In the genomic region with DNA sequence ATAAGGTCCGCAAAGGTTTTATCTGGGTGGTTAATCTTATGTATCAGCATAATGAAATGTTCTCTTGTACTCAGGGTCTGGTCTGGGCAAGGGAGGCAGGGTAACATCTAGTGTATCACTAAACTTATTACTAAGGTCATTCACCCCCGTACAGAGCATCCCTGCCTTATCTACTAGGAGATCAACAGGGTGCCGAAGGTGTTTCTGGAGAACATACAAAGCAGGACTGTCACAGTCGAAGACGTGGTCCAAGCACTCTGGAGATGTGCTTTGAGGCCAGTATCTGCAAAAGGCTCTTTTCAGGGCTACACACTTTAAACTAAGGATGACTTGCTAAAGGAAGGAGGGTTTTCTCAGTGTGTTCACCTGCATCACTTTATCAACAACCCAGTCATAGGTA, we compare ENCODE assay signal across 20 mouse cellular contexts. TPM values are rescaled to one million over a fixed set of nuclear protein-coding genes. Genes with fewer than 3 reads are reported as not detected.
A peak's percentile ranks its signal among the peaks of the same experiment; 100 is the strongest.
DNase-seq lines count a peak whose midpoint lies in the region; ATAC-seq lines count a peak whose summit lies in the region.
"Had no signal": no experiment of that assay in that cellular context is flagged by ENCODE, and none has a peak within 500 bp of the region (broad histone marks: within the 10 kb centered on the region; RNA-seq: fewer than 3 reads in every experiment).

No protein-coding gene starts in this region.

- intact Hi-C loops in heart, postnatal 14 days (cut with DNase I): no loop called here

- peak overlapping the region; percentile 72 for H3K27ac ChIP-seq in midbrain, embryonic 10.5 days (replicated peaks)
- no peak overlapping the region for H3K27ac ChIP-seq in midbrain, embryonic 15.5 days
- 0 out of 2 replicates have a peak overlapping the region, but pooled peaks have one; percentile 42 for H3K27ac ChIP-seq in limb, embryonic 11.5 days (replicated peaks; ENCODE audit: low read depth, low read length)
- H3K27ac ChIP-seq: embryonic facial prominence, embryonic 15.5 days; gastrocnemius, adult 2 months; hindbrain, embryonic 14.5 days; intestine, embryonic 15.5 days; left cerebral cortex, adult 2 months; limb, embryonic 13.5 days had no signal

- peak; percentile 69 for DNase-seq in heart, adult 11 months
- DNase-seq in heart, postnatal 14 days: no peak
- no peak for DNase-seq in midbrain, embryonic 10.5 days (ENCODE audit: low spot score)
- peak; percentile 20 for DNase-seq in limb, embryonic 11.5 days (ENCODE audit: low spot score)
- DNase-seq in thymus, postnatal 10 days (ENCODE audit: low spot score in 2 of 2): no peak
- DNase-seq in cerebellum, adult 8-10 months: no peak
- DNase-seq: adrenal gland, postnatal 36 days; cerebellum, adult 9-10 months; gastrocnemius, adult 2 months; kidney, postnatal 10 days; retina, postnatal 1 day; right cerebral cortex, postnatal 4 days had no signal

- 80% methylated on average over 5 of the region's 5 CpGs for WGBS in midbrain, embryonic 10.5 days
- 85% methylated on average over 5 of the region's 5 CpGs for WGBS in midbrain, embryonic 15.5 days
- WGBS in limb, embryonic 11.5 days: 74% methylated on average over 5 of the region's 5 CpGs

- no peak for ATAC-seq in midbrain, embryonic 15.5 days (replicated peaks)
- ATAC-seq in limb, embryonic 11.5 days (ENCODE audit: insufficient number of reproducible peaks, low FRiP score, low TSS enrichment, low read depth): no peak
- ATAC-seq: intestine, embryonic 15.5 days had no signal

- H3K9me3 ChIP-seq in midbrain, embryonic 10.5 days (replicated peaks): no peaks in the 10 kb centered on the region
- no peaks in the 10 kb centered on the region for H3K9me3 ChIP-seq in midbrain, embryonic 15.5 days
- H3K9me3 ChIP-seq in limb, embryonic 11.5 days (ENCODE audit: control insufficient read depth, low read length): no peaks in the 10 kb centered on the region
- H3K9me3 ChIP-seq: embryonic facial prominence, embryonic 15.5 days; intestine, embryonic 15.5 days; limb, embryonic 13.5 days had no signal

- peaks cover 25% of the 10 kb centered on the region for H3K4me1 ChIP-seq in midbrain, embryonic 10.5 days
- peaks cover 13% of the 10 kb centered on the region for H3K4me1 ChIP-seq in midbrain, embryonic 15.5 days
- H3K4me1 ChIP-seq in limb, embryonic 11.5 days (ENCODE audit: control insufficient read depth, insufficient read depth, low read length): no peaks in the 10 kb centered on the region
- H3K4me1 ChIP-seq: intestine, embryonic 15.5 days had no signal

- peak overlapping the region; percentile 7; the same call in 1 of the 2 replicates for H3K4me3 ChIP-seq in midbrain, embryonic 10.5 days
- H3K4me3 ChIP-seq in midbrain, embryonic 15.5 days: no peak overlapping the region
- H3K4me3 ChIP-seq in limb, embryonic 11.5 days (ENCODE audit: low read depth, low read length): no peak overlapping the region
- H3K4me3 ChIP-seq: embryonic facial prominence, embryonic 15.5 days; gastrocnemius, adult 2 months; intestine, embryonic 15.5 days; left cerebral cortex, adult 2 months; limb, embryonic 13.5 days had no signal

- no peak overlapping the region for H3K9ac ChIP-seq in midbrain, embryonic 15.5 days
- no peak overlapping the region for H3K9ac ChIP-seq in limb, embryonic 11.5 days (ENCODE audit: low read length)
- H3K9ac ChIP-seq: embryonic facial prominence, embryonic 15.5 days; hindbrain, embryonic 14.5 days; intestine, embryonic 15.5 days; limb, embryonic 13.5 days had no signal

- H3K27me3 ChIP-seq in midbrain, embryonic 10.5 days (ENCODE audit: low read depth, poor library complexity, severe bottlenecking): no peaks in the 10 kb centered on the region
- H3K27me3 ChIP-seq in midbrain, embryonic 15.5 days (replicated peaks): no peaks in the 10 kb centered on the region
- no peaks in the 10 kb centered on the region for H3K27me3 ChIP-seq in limb, embryonic 11.5 days (ENCODE audit: control insufficient read depth, insufficient read depth, low read length)
- H3K27me3 ChIP-seq: embryonic facial prominence, embryonic 15.5 days; intestine, embryonic 15.5 days; limb, embryonic 13.5 days had no signal

- no peak overlapping the region for H3K4me2 ChIP-seq in midbrain, embryonic 15.5 days
- no peak overlapping the region for H3K4me2 ChIP-seq in limb, embryonic 11.5 days (ENCODE audit: low read depth, severe bottlenecking)
- H3K4me2 ChIP-seq: embryonic facial prominence, embryonic 15.5 days; hindbrain, embryonic 14.5 days; intestine, embryonic 15.5 days had no signal

- no peaks in the 10 kb centered on the region for H3K36me3 ChIP-seq in midbrain, embryonic 10.5 days
- no peaks in the 10 kb centered on the region for H3K36me3 ChIP-seq in midbrain, embryonic 15.5 days (replicated peaks)
- no peaks in the 10 kb centered on the region for H3K36me3 ChIP-seq in limb, embryonic 11.5 days (ENCODE audit: control insufficient read depth, insufficient read depth, low read length)
- H3K36me3 ChIP-seq: embryonic facial prominence, embryonic 15.5 days; intestine, embryonic 15.5 days; limb, embryonic 13.5 days had no signal

RNA-seq across cellular contexts. Expression of gene Hist1h3f, which starts 2.8 kb away (rescaled TPM):
- total RNA-seq in heart, postnatal 14 days (2021): 10 to 100 TPM; 21.6 to 40.3 TPM
- 1.1 and 1.5 TPM in 2 replicates for polyA plus RNA-seq in midbrain, embryonic 10.5 days (2016; fragmentation: Nextera tagmentation; extraction: Ambion mirVana)
- 0.27 and 0.32 TPM in 2 replicates for polyA plus RNA-seq in midbrain, embryonic 15.5 days (2015; fragmentation: Nextera tagmentation; extraction: Ambion mirVana)
- polyA plus RNA-seq in limb, embryonic 11.5 days (2014; fragmentation: Nextera tagmentation; extraction: Ambion mirVana): 1.4 and 2.0 TPM in 2 replicates

RNA-seq across cellular contexts. Expression of gene Hist1h2bh, which starts 3.5 kb away (rescaled TPM):
- 1 to 10 TPM; 3.7 to 7.4 TPM for total RNA-seq in heart, postnatal 14 days (2021)
- 1.00 and 1.0 TPM in 2 replicates for polyA plus RNA-seq in midbrain, embryonic 10.5 days (2016; fragmentation: Nextera tagmentation; extraction: Ambion mirVana)
- 0.15 and 0.44 TPM in 2 replicates for polyA plus RNA-seq in midbrain, embryonic 15.5 days (2015; fragmentation: Nextera tagmentation; extraction: Ambion mirVana)
- 0.79 and 1.0 TPM in 2 replicates for polyA plus RNA-seq in limb, embryonic 11.5 days (2014; fragmentation: Nextera tagmentation; extraction: Ambion mirVana)
- polyA plus RNA-seq: hindbrain, embryonic 14.5 days had no signal

RNA-seq across cellular contexts. Expression of gene Hist1h4f, which starts 4.8 kb away (rescaled TPM):
- total RNA-seq in heart, postnatal 14 days (2021): 100 to 1,000 TPM; 106 to 209 TPM
- polyA plus RNA-seq in midbrain, embryonic 10.5 days (2016; fragmentation: Nextera tagmentation; extraction: Ambion mirVana): 1.7 TPM in 1 of 2 replicates, not detected in the other
- not detected in 2 replicates for polyA plus RNA-seq in midbrain, embryonic 15.5 days (2015; fragmentation: Nextera tagmentation; extraction: Ambion mirVana)
- polyA plus RNA-seq in limb, embryonic 11.5 days (2014; fragmentation: Nextera tagmentation; extraction: Ambion mirVana): 0.67 and 2.3 TPM in 2 replicates
- polyA plus RNA-seq: heart, postnatal 0 days; hindbrain, embryonic 14.5 days had no signal

RNA-seq across cellular contexts. Expression of gene Hist1h1d, which starts 6.4 kb away (rescaled TPM):
- total RNA-seq in heart, postnatal 14 days (2021): 10 to 100 TPM in 1 of 2 experiments, 1 to 10 TPM in 1; 5.2 to 11.7 TPM
- 0.58 and 0.63 TPM in 2 replicates for polyA plus RNA-seq in midbrain, embryonic 10.5 days (2016; fragmentation: Nextera tagmentation; extraction: Ambion mirVana)
- 0.14 and 0.15 TPM in 2 replicates for polyA plus RNA-seq in midbrain, embryonic 15.5 days (2015; fragmentation: Nextera tagmentation; extraction: Ambion mirVana)
- polyA plus RNA-seq in limb, embryonic 11.5 days (2014; fragmentation: Nextera tagmentation; extraction: Ambion mirVana): 0.54 and 0.56 TPM in 2 replicates

RNA-seq across cellular contexts. Expression of gene Hist1h3g, which starts 11.5 kb away (rescaled TPM):
- 10 to 100 TPM; 13.1 to 34.3 TPM for total RNA-seq in heart, postnatal 14 days (2021)
- 5.5 and 5.6 TPM in 2 replicates for polyA plus RNA-seq in midbrain, embryonic 10.5 days (2016; fragmentation: Nextera tagmentation; extraction: Ambion mirVana)
- polyA plus RNA-seq in midbrain, embryonic 15.5 days (2015; fragmentation: Nextera tagmentation; extraction: Ambion mirVana): 2.2 TPM in 1 of 2 replicates, not detected in the other
- 7.0 and 9.4 TPM in 2 replicates for polyA plus RNA-seq in limb, embryonic 11.5 days (2014; fragmentation: Nextera tagmentation; extraction: Ambion mirVana)
- total RNA-seq: gastrocnemius, adult 2 months; neutrophil, adult 5-6 weeks had no signal
- polyA plus RNA-seq: hindbrain, embryonic 14.5 days had no signal

Comparison
In these comparisons a context has a peak if more than half of its experiments do, and no peak if none do; other contexts are left out.
1. DNase-seq: peak in heart, adult 11 months (single experiment) and limb, embryonic 11.5 days (single experiment); none in heart, postnatal 14 days (0 of 2), midbrain, embryonic 10.5 days (single experiment), thymus, postnatal 10 days (0 of 2) and cerebellum, adult 8-10 months (single experiment).